Mouse (Mus musculus) G1E-ER4 (cell line): ENCODE measurements around the gene Myadm. TPM values are rescaled to one million over a fixed set of nuclear protein-coding genes. Genes with fewer than 3 reads are reported as not detected.

Source experiments
- GATA1 ChIP-seq: IDR thresholded peaks from one replicate; pipeline ENCODE4 v1.8.0; 2012; ENCODE audit warnings: low read length, inconsistent platforms
- polyA plus RNA-seq: library from polyadenylated mRNA; stranded (reverse); fragments of >175 nt; gene quantifications from 2 replicates; pipeline ENCODE4 v1.2.3, GENCODE M21; 2012

The Myadm gene
- polyA plus RNA-seq: 0.01 TPM in 1 of 2 replicates, not detected in the other

DNA sequence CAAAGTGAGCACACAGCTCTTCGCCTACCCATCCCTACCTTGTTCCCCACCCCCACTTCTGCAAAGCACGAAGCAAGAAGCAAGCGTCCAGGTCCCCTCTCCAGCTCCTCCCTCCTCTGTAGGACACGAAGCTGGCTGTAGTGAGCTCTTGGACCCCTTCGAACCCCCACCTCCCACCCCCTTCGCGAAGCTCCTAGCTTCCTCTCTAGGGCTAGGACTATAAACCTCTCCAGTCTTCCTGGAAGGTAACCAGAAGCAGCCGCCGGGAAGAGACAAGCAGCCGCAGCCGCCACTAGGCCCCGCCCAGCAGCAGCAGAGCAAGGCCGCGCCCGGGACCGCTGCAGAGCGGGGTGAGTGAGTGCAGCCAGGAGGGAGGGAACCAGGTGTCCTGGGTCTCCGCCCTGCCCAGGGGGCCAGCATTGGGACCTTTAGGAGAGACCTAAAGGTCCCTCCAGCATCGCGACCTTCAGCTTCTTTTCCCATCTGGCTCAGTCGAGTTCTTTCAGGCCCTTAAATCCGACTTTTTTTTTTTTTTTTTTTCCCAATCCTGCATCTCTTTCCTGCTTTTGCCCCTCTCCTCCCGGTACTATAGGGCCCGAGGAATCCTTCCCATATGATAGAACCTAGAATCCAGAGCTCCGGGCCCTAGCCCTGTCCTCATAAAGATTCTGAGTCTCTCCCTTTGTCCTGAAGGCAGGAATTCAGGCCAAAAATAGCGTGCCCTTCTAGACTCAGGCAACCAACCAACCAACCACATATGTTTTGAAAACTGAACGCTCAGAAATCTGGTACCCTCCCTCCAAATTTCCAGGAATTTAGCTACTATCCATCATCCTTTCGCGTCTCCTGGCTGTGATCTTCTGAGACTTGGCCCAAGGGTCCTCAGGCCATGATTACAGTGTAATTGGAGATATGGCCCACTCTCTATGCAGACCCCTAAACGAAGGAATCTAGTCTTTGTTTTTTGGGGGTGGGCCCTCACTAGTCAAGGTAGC is at the start of gene Myadm, which contains the start of gene Prkcg:
Myadm (plus strand) TSS at position 105 of the 995 bp plus-strand sequence.
Prkcg (plus strand) TSS at position 204 of the 995 bp plus-strand sequence.
- TF ChIP-seq GATA1: no peak

DNA sequence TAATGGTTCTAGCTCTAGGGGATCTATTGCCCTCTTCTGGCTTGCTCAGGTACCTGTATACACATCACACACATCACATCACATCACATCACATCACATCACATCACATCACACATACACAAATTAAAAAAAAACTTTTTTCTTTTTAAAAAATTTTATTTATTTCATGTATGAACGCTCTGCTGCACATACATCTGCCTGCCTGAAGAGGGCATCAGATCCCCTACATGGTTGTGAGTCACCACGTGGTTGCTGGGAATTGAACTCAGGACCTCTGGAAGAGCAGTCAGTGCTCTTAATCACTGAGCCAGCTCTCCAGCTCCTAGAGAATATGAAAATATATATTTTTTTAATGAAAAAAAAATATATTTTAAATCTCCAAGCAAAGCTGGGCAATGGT is 49.7 kb upstream of the Myadm start:
- TF ChIP-seq GATA1: no peak

DNA sequence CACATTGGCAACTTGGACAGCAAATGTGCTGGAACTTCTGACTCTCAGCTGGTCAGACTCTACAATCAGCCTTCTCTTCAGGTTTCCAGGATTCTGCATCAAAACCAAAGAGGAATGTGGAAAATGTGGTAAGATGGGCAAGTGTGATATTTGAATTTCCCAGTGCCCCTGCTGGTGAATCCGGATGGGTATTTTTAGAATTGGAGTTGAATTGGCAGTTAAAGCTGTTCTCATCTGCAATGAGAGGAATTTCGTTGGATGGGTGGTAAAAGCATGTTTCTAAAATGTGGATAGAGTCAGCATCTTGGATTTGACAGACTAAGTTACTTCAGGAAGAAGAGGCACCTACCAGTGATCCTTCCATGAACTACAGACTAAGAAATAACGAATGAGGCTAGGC is 28.2 kb upstream of the Myadm start:
- no peak for TF ChIP-seq GATA1

DNA sequence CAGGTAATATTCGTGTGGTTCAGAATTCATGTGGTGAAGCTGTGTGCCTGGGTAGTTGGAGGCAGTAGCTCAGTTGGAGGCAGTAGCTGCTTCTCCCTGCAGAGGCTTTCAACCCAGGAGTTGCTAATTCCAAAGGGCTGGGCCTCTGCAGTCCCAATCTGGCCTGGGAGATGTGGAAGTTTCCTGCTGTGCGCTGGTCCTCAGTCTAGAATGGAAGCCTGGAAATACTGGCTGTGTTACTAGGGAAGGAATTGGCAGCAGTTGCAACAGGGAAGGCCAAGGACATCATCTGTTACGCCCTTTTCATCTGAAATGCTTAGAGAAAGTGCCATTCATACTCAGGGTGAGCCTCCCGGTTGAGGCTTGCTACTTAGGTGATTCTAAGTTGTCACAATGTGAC is 27.4 kb upstream of the Myadm start:
- TF ChIP-seq GATA1: no peak

DNA sequence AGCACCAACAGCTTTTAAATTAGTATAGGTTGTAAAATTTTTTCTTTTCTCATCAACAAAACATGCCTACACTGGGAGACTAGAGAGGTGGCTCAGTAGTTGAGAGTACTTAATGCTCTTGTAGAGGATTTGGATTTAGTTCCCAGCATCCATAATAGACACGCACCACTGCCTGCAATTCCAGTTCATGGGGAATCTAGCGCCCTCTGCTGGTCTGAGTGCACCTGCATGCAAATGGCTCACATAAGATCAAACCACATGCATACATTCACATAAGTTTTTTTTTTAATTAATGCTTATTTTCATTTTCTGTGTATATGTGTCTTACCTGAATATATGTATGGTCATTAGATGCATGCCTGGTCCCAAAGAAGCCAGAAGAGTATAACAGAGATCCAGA is 26.1 kb upstream of the Myadm start:
- TF ChIP-seq GATA1: no peak

DNA sequence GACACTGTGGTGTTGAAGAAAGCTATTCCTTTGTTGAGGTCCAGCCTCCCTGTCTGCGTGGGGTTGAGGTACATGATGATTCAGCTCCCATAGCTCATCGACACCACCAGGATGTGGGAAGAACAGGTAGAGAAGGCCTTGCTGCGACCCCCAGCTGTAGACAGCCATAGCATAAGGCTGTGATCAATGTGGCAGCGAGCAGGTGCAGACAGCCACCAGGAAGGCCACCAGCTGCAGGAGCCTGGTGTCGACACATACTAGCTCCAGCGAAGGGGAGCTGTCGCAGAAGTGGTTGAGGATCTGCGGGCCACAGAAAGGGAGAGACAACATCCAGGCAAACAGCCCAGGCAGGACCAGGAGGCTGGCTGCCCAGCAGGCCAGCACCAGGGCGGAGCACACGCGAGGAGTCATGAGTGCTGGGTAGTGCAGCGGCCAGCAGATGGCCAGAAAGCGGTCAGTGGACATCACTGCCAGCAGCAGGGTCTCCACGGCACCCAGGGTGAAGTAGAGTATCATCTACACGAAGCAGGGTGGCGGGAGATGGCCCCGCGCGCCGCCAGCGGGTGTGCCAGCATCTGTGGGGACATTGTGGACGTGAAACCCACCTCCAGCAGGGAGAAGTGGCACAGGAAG is 24.4 kb upstream of the Myadm start:
- TF ChIP-seq GATA1: no peak

DNA sequence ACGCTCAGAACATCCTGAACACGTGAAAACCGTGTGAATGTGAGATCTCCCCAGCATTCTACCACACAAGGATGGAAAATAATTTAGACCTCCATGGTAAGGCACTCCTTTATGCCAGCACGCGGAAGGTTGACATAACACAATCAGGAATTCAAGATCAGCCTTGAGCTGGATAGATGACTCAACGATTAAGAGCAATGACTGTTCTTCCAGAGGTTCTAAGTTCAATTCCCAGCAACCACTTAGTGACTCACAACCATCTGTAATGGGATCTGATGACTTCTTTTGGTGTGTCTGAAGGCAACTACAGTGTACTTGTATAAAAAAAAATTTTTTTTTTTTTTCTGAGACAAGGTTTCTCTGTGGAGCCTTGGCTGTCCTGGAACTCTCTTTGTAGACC is 23.6 kb upstream of the Myadm start:
- no peak for TF ChIP-seq GATA1

DNA sequence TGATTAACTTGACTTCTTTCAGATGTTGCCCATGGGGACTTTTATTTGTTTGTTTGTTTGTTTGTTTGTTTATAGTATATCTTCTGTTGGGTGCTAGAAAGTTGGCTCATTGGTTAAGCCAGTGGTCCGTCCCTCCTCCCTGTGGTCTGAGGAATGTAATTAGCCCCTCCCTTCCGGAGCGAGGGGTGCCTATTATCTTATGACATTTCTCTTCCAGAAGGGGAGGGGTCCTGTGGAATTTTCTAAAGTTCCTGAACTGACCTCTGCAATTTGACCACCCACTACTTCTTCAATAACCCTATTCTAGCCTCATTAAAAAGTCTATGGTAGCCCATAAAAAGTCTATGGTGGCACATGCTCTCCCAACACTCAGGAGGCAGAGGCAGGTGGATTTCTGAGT is 21.6 kb upstream of the Myadm start:
- no peak for TF ChIP-seq GATA1

DNA sequence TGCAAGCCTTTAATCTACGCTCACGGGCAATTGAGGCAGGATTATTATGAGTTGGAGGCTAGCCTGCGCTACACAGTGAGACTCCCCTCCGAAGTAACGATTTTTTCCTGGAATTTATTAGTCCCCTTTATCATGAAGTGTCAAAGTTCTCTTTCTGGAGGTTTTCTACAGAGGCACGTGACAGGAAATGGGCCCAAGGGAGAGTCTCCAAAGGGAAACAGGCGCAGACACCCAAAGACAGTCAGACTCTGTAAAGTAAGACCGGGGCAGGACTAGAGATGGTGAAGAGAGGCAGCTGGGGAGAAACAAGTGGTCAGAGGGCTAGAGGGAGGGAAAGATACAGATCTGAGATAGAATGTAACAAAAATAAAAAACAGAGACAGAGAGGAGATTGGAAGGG is 21.0 kb upstream of the Myadm start:
- TF ChIP-seq GATA1: no peak

DNA sequence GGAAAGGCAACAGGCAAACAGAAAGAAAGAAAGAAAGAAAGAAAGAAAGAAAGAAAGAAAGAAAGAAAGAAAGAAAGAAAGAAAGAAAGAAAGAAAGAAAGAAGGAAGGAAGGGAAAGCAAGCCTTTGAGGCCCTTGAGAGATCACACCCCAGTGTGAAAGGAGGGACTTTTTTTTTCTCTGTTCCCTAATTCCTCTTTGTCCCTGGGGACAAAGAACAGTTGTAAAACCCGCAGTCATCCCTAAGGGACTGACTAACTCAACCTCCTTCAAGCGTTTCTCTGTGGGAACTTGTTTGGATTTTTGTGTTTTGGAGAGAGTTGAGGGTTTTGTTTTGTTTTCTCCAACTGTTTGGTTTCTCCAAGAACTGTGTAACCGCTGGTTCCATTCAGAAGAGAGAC is 20.6 kb upstream of the Myadm start:
- no peak for TF ChIP-seq GATA1

DNA sequence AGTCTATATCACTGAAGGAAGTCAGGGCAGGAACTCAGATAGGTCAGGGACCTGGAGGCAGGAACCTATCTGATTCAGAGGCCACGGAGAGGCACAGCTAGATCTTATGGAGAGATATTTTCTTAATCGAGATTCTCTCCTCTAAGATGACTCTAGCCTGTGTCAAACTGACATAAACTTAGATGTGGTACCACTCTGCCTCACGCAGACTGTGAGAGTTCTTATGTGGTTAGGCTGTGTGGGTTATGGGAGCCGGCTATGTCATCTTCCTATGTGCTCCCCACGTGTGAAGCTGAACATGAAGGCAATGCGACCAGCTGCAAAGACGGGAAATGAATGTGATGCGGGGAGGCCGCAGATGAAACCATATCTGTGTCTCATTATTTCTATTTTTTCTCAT is 16.7 kb upstream of the Myadm start:
- TF ChIP-seq GATA1: no peak

DNA sequence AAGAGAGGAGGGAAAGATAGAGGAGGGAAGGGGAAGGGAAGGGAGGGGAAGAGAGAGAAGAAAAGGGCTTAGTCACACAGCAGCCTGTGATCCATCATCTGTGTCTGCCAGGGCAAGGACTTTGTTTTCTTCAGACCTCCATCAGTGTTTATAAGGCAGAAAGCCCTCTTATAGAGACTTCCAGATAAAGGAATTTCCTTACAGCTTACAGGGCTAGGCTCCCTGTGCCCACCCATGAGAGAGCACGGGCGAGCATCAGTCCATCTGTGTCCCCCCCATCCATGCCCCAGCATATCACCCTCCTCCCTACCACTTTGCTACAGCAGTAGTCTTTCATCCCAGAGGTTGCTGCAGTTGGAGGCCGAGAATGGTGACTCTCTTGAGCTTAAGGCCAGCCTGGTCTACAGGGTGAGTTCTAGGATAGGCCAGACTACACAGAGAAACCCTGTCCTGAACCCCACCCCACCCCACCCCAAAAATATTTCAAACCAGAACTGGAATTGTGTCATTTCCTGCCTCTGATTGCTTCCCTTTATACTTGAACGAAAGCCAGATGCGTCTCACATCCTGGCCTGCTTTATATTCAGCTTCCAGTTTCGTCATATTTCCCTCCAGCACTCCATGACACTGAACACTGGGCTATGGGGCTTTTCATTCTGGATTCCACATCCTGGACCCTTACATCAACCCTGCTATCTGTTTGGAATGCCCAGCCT is 13.3 kb upstream of the Myadm start:
- no peak for TF ChIP-seq GATA1

DNA sequence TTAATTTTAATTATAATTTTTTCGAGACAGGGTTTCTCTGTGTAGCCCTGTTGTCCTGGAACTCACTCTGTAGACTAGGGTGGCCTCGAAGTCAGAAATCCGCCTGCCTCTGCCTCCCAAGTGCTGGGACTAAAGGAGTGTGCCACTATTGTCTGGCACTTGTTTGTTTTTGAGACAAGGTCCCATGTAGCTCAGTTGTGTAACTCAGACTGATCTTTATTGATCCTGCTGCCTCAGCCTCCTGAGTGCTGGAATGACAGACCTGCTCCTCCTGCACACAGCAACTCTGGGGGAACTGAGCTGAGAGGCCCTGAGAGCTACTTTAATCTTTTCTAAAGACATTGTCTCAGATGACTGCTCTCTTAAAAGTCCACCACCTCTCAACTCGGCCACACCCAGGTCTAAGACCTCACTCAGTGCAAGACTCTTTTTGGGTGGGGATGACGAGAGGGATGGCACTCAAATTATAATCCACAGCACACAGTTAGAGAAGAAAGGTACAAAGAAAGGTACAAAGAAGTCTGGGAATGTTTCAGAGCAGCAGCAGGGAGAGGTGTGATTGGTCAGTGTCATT is 8.7 kb upstream of the Myadm start:
- no peak for TF ChIP-seq GATA1

DNA sequence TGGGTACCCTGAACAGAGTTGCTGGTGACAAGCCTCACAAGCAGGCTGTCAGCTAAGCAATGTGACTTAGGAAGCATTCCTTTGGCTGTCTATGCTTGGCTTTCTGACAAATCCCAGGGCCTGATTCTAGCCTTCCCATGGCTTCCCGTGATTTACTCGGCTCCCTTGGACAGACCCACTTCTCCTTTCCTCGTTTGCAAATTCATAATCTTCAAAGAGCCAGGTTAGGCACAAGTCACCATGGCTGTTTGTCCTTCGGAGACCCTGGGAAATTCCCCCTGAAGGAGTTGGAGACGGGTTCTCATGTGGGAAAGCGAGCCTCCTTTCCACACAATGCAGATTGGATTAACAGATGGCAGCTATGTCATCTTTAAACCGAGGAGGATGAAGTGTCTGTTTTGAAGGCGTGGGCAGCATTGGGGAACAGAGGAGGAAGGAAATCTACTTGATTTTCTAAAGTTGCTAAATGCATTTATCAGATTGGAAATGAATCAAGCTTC is 8.2 kb upstream of the Myadm start:
- no peak for TF ChIP-seq GATA1

DNA sequence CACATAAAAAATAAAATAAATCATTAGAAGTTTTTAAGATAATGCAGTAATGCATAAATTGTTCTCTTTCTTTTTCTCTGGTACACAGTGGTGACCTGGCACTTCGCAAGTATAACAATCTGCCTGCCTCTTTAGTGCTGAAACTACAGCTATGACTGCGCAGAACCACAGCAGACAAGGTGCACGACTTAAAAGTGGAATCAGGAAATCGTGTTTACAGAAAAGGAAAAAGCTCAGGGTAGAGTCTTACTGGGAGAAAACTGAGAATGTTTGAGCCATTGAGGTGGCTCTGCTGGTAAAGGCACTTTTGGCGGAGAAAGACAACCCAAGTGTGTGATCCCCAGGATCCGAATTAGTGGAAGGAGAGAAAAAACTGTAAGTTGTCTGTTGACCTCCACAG is 7.1 kb upstream of the Myadm start:
- TF ChIP-seq GATA1: no peak

DNA sequence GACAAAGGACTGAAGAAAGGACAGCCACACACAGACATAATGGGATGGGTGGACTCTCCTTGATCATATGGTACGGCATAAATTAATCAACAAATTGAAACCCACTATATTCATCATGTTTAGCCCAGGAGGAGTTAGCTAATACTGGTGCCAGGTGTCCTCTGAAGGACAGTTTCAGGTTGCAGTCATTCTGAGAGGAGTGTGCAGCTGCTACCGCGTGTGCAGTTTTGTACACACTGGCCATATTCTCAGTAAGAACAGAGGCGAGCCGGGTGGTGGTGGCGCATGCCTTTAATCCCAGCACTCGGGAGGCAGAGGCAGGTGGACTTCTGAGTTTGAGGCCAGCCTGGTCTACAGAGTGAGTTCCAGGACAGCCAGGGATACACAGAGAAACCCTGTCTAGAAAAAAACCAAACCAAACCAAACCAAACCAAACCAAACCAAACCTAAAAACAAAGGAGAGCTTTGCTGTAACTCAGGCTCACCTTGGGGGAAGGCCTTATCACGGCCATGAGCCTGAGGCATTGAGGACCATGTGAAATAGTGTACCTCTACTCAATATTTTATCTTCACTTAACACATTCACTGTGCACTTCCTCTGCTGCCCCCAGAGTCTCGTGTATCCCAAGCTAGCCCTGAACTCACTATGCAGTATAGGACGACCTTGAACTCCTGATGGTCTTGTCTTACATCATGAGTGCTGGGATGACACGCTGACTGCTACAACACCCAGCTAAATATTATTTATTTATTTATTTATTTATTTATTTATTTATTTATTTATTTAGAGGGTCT is 5.6 kb upstream of the Myadm start:
- no peak for TF ChIP-seq GATA1
